Mouse (Mus musculus) urinary bladder, postnatal 4 days (tissue): ENCODE data around the gene Degs2.

Experiments used
- DNase-seq, 2 experiments: peaks; one replicate each; pipeline ENCODE4 v3.0.0; 2021 to 2022; ENCODE audit warnings: low spot score in 2 of 2

Degs2 gene

GRCm38 (mm10) chr12:108653358-108654335, 48.5 kb downstream of the Degs2 start:
- no peak for DNase-seq

- DNase-seq: no peak
Observed at GRCm38 (mm10) chr12:108651053-108651660, 51.0 kb downstream of the Degs2 start.

GRCm38 (mm10) chr12:108647784-108648183, 54.3 kb downstream of the Degs2 start:
- DNase-seq: no peak

GRCm38 (mm10) chr12:108646234-108646633, 55.9 kb downstream of the Degs2 start:
- no peak for DNase-seq

- DNase-seq: no peak
Observed at GRCm38 (mm10) chr12:108642019-108642418, 60.1 kb downstream of the Degs2 start.

- no peak for DNase-seq
Observed at GRCm38 (mm10) chr12:108639126-108639525, 63.0 kb downstream of the Degs2 start.

- DNase-seq: no peak
Observed at GRCm38 (mm10) chr12:108637440-108637839, 64.7 kb downstream of the Degs2 start.

GRCm38 (mm10) chr12:108635501-108635900, 66.6 kb downstream of the Degs2 start:
- DNase-seq: no peak

- DNase-seq: no peak
Observed at GRCm38 (mm10) chr12:108634031-108634430, 68.1 kb downstream of the Degs2 start.

- no peak for DNase-seq
Observed at GRCm38 (mm10) chr12:108632501-108632900, 69.6 kb downstream of the Degs2 start.

GRCm38 (mm10) chr12:108630741-108631688, 71.1 kb downstream of the Degs2 start:
- no peak for DNase-seq

GRCm38 (mm10) chr12:108629556-108629955, 72.6 kb downstream of the Degs2 start:
- DNase-seq: no peak
